Mouse (Mus musculus): ENCODE measurements around the gene Tas2r109.
"Not testable (repeated sequence)": the region's sequence is repeated elsewhere in the genome, so short reads cannot be mapped to it uniquely, and the experiment has no call there.

GRCm38 (mm10) chr6:132941376-132941775, 39.4 kb downstream of the Tas2r109 start:
- not testable (repeated sequence) for TF ChIP-seq GATA1, TAL1 (IDR thresholded peaks at IDR 0.05; ENCODE audit: low read length)

All from erythroblast, embryonic 14.5 days (primary cell).